Mouse (Mus musculus) MEL (cell line): ENCODE measurements around the gene Fbxo41.

Experiments used
- CTCF ChIP-seq, 3 experiments: IDR thresholded peaks in 2 of 3; conservative IDR thresholded peaks in 1 of 3; 2 replicates each; pipeline ENCODE4 v1.5.1; 2011 to 2012; ENCODE audit warnings: low read length in 3 of 3, low read depth in 2 of 3, mild to moderate bottlenecking in 2 of 3, improper control_type of control experiment in 1 of 3, inconsistent platforms in 1 of 3, mixed read lengths in 1 of 3, moderate library complexity in 1 of 3; ENCODE audit not compliant: control insufficient read depth in 1 of 3, insufficient read depth in 1 of 3, poor library complexity in 1 of 3, severe bottlenecking in 1 of 3
- POLR2A ChIP-seq, 2 experiments: IDR thresholded peaks; 2 replicates each; pipeline ENCODE4 v1.6.1; 2011 to 2012; ENCODE audit warnings: low read length in 2 of 2, mild to moderate bottlenecking in 2 of 2, control low read depth in 1 of 2, improper control_type of control experiment in 1 of 2, low read depth in 1 of 2, moderate library complexity in 1 of 2; ENCODE audit not compliant: control insufficient read depth in 1 of 2, insufficient read depth in 1 of 2, poor library complexity in 1 of 2
- UBTF ChIP-seq: IDR thresholded peaks from 2 replicates; pipeline ENCODE4 v1.6.1; 2012; ENCODE audit warnings: low read depth, mild to moderate bottlenecking, inconsistent platforms, low read length, improper control_type of control experiment, moderate library complexity, borderline replicate concordance; ENCODE audit not compliant: insufficient read depth
- ZC3H11A ChIP-seq: IDR thresholded peaks from 2 replicates; pipeline ENCODE4 v1.6.1; 2012; ENCODE audit warnings: low read depth, mild to moderate bottlenecking, inconsistent platforms, low read length, improper control_type of control experiment

GRCm38 (mm10) chr6:85441142-85441541, 61.7 kb downstream of the Fbxo41 start:
- no peak for TF ChIP-seq ZC3H11A
- no peak for TF ChIP-seq POLR2A (IDR thresholded peaks at IDR 0.05; ENCODE audit: control insufficient read depth in 1 of 2, insufficient read depth in 1 of 2, low read depth in 1 of 2, low read length in 2 of 2, poor library complexity in 1 of 2)
- TF ChIP-seq UBTF: no peak
- TF ChIP-seq CTCF (IDR thresholded peaks at IDR 0.05 in 2 of 3, conservative IDR thresholded peaks at IDR 0.05 in 1 of 3; ENCODE audit: control insufficient read depth in 1 of 3, insufficient read depth in 1 of 3, low read depth in 2 of 3, low read length in 3 of 3, poor library complexity in 1 of 3, severe bottlenecking in 1 of 3): no peak
